Mouse (Mus musculus) testis, postnatal 14 days (tissue): ENCODE results near the gene Dexi.

ENCODE experiments used
- DNase-seq: peaks from one replicate; pipeline ENCODE4 v3.0.0; 2021; ENCODE audit warnings: low spot score

Gene Dexi

GRCm38 (mm10) chr16:10453872-10454582, 88.8 kb downstream of the Dexi start:
- DNase-seq: no peak
